Mouse (Mus musculus) hindbrain, embryonic 11.5 days (tissue): Measurements from ENCODE around the gene Fcamr. TPM values are rescaled to one million over a fixed set of nuclear protein-coding genes. Genes with fewer than 3 reads are reported as not detected.

Experiments
- ATAC-seq: fragments of 200-750 bp; cut with Nextera tagmentation; 2 replicates; pipeline ENCODE4 v1.8.0; 2017; ENCODE audit warnings: mild to moderate bottlenecking, moderate TSS enrichment, moderate library complexity; ENCODE audit not compliant: low FRiP score
- DNase-seq: peaks from one replicate; pipeline ENCODE4 v3.0.0-alpha.2; 2015; ENCODE audit warnings: low spot score
- H3K27ac ChIP-seq: fragments of 300-500 bp; sonication (generic); 2 replicates; pipeline ENCODE4 v1.5.1; 2014; ENCODE audit warnings: mild to moderate bottlenecking, low read depth, low read length
- H3K27me3 ChIP-seq: fragments of 300-500 bp; sonication (generic); 2 replicates; pipeline ENCODE4 v1.6.1; 2014; ENCODE audit warnings: mild to moderate bottlenecking, low read length, moderate library complexity, mixed read lengths; ENCODE audit not compliant: control insufficient read depth, insufficient read depth
- H3K36me3 ChIP-seq: fragments of 300-500 bp; sonication (generic); 2 replicates; pipeline ENCODE4 v1.6.1; 2014; ENCODE audit warnings: mild to moderate bottlenecking, low read length, moderate library complexity, mixed read lengths; ENCODE audit not compliant: control insufficient read depth, insufficient read depth
- H3K4me1 ChIP-seq: fragments of 300-500 bp; sonication (generic); replicated peaks from 2 replicates; pipeline ENCODE4 v1.6.1; 2014; ENCODE audit warnings: low read length, mixed read lengths; ENCODE audit not compliant: control insufficient read depth, insufficient read depth
- H3K4me2 ChIP-seq: fragments of 300-500 bp; sonication (generic); replicated peaks from 2 replicates; pipeline ENCODE4 v1.6.1; 2014; ENCODE audit warnings: mild to moderate bottlenecking, low read depth, low read length
- H3K4me3 ChIP-seq: fragments of 300-500 bp; sonication (generic); 2 replicates; pipeline ENCODE4 v1.5.1; 2014; ENCODE audit warnings: low read depth, low read length
- H3K9ac ChIP-seq: fragments of 300-500 bp; sonication (generic); 2 replicates; pipeline ENCODE4 v1.6.1; 2014; ENCODE audit warnings: low read depth, low read length
- H3K9me3 ChIP-seq: fragments of 300-500 bp; sonication (generic); 2 replicates; pipeline ENCODE4 v1.6.1; 2016; ENCODE audit warnings: low read length; ENCODE audit not compliant: control insufficient read depth
- WGBS: fragments of 180-500 bp; shearing (Covaris S2); extraction: QIAGEN DNeasy Blood & Tissue Kit; methylation state at CpG from one replicate; pipeline ENCODE4 v1.1.7; 2014; 5-methylcytosine and 5-hydroxymethylcytosine counted together
- polyA plus RNA-seq: library from polyadenylated mRNA; unstranded; fragments of >200 nt; fragmentation: Nextera tagmentation; extraction: Ambion mirVana; gene quantifications from 2 replicates; pipeline ENCODE4 v1.2.1, GENCODE M21; 2014

The Fcamr gene
- polyA plus RNA-seq, 1 experiment from 2014 or later, result not detected

- no peak overlapping the region for H3K9ac ChIP-seq
- no peaks in the 10 kb centered on the region for H3K9me3 ChIP-seq
- no peaks in the 10 kb centered on the region for H3K27me3 ChIP-seq
- H3K4me3 ChIP-seq, result no peak overlapping the region
- ATAC-seq (no peak), DNase-seq (peak; percentile 55)
- H3K36me3 ChIP-seq, result no peaks in the 10 kb centered on the region
- no peak overlapping the region for H3K4me2 ChIP-seq
- no peaks in the 10 kb centered on the region for H3K4me1 ChIP-seq
- 83% methylated on average over 8 of the region's 8 CpGs for whole genome bisulfite sequencing
- H3K27ac ChIP-seq, result no peak overlapping the region
Measured at GRCm38 (mm10) chr1:130796967-130797684, 3.6 kb upstream of the Fcamr start.

DNA sequence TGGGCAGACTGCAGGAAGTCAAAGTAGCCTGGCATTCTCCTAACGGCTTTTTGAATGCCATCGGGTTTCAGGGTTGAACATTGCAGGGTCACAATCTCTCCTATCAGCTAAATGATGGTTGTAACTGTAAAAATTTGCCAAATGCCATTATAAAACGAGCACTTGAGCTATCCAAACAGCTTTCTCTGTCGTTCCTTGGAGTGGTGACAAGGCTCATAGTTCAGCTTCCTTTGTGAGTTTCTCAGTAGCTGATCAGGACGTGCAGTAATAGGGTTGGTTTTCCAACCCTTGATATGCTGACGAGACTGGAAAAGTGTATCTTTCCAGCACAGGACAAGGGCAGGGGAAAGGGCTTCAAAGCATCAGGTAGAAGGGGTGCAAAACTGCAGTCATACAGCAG lies 2.7 kb upstream of the Fcamr start:
- Histone ChIP-seq H3K9me3 (no peaks in the 10 kb centered on the region), H3K4me1 (no peaks in the 10 kb centered on the region), H3K4me2 (no peak overlapping the region), H3K4me3 (no peak overlapping the region), H3K27ac (no peak overlapping the region), H3K36me3 (no peaks in the 10 kb centered on the region), H3K9ac (no peak overlapping the region), H3K27me3 (no peaks in the 10 kb centered on the region)
- WGBS, result 82% methylated on average over 6 of the region's 6 CpGs
- no peak for ATAC-seq
- no peak for DNase-seq

- 88% methylated on average over 3 of the region's 3 CpGs for WGBS
- no peaks in the 10 kb centered on the region for H3K4me1 ChIP-seq
- no peak for ATAC-seq
Measured at GRCm38 (mm10) chr1:130798551-130798950, 2.2 kb upstream of the Fcamr start.

DNA sequence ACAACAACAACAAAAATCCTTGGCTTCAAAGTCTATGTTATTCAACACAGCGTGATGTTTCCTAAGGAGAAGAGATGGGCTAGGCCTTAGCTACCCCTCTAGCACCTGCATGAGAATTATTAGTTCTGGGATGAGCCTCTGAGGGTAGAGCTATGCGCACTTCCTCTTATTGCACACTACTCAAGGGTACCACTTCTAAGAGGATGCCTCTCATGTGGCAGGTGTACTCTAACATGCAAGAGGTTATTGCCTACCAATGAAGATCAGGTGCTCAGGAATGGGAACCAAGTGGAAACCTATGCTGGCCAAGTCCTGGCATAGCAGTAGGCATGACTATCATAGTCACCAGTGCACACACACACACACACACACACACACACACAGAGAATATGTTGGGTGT lies 1.3 kb upstream of the Fcamr start:
- Histone ChIP-seq H3K36me3 (no peaks in the 10 kb centered on the region), H3K27ac (no peak overlapping the region), H3K4me1 (no peaks in the 10 kb centered on the region), H3K4me2 (no peak overlapping the region), H3K27me3 (no peaks in the 10 kb centered on the region), H3K9ac (no peak overlapping the region), H3K9me3 (no peaks in the 10 kb centered on the region), H3K4me3 (no peak overlapping the region)
- 92% methylated on average over 2 of the region's 2 CpGs for WGBS
- ATAC-seq (no peak), DNase-seq (no peak)

More at GRCm38 (mm10) chr1:130798551-130798950, 2.2 kb upstream of the Fcamr start:
- H3K9ac ChIP-seq, result no peak overlapping the region
- no peaks in the 10 kb centered on the region for H3K36me3 ChIP-seq
- H3K4me3 ChIP-seq, result no peak overlapping the region
- DNase-seq, result no peak
- no peaks in the 10 kb centered on the region for H3K9me3 ChIP-seq
- no peak overlapping the region for H3K27ac ChIP-seq
- H3K4me2 ChIP-seq, result no peak overlapping the region
- H3K27me3 ChIP-seq, result no peaks in the 10 kb centered on the region

- no peak for ATAC-seq
- Histone ChIP-seq H3K27ac (no peak overlapping the region), H3K36me3 (no peaks in the 10 kb centered on the region), H3K27me3 (no peaks in the 10 kb centered on the region), H3K4me1 (no peaks in the 10 kb centered on the region), H3K9me3 (no peaks in the 10 kb centered on the region), H3K4me2 (no peak overlapping the region), H3K4me3 (no peak overlapping the region), H3K9ac (no peak overlapping the region)
- WGBS, result 58% methylated on average over 2 of the region's 2 CpGs
- no peak for DNase-seq
Measured at GRCm38 (mm10) chr1:130801511-130801910, 809 bp downstream of the Fcamr start.

GRCm38 (mm10) chr1:130802976-130803375 lies 2.3 kb downstream of the Fcamr start:
- Histone ChIP-seq H3K27ac (no peak overlapping the region), H3K4me2 (no peak overlapping the region), H3K36me3 (no peaks in the 10 kb centered on the region), H3K4me3 (no peak overlapping the region), H3K27me3 (no peaks in the 10 kb centered on the region), H3K9me3 (no peaks in the 10 kb centered on the region), H3K4me1 (no peaks in the 10 kb centered on the region), H3K9ac (no peak overlapping the region)
- 58% methylated on average over 6 of the region's 6 CpGs for WGBS
- DNase-seq (no peak), ATAC-seq (no peak)

- DNase-seq (no peak), ATAC-seq (no peak)
- Histone ChIP-seq H3K27ac (no peak overlapping the region), H3K9me3 (no peaks in the 10 kb centered on the region), H3K9ac (no peak overlapping the region), H3K36me3 (no peaks in the 10 kb centered on the region), H3K4me3 (no peak overlapping the region), H3K27me3 (no peaks in the 10 kb centered on the region), H3K4me1 (no peaks in the 10 kb centered on the region), H3K4me2 (no peak overlapping the region)
- WGBS, result 79% methylated on average over 6 of the region's 6 CpGs
Measured at GRCm38 (mm10) chr1:130804279-130804678, 3.6 kb downstream of the Fcamr start.

GRCm38 (mm10) chr1:130810906-130811305 lies 10.2 kb downstream of the Fcamr start:
- 87% methylated on average over 3 of the region's 3 CpGs for WGBS
- no peak for ATAC-seq
- H3K4me3 ChIP-seq, result no peak overlapping the region

GRCm38 (mm10) chr1:130811316-130811715 lies 10.6 kb downstream of the Fcamr start:
- H3K4me1 ChIP-seq, result no peaks in the 10 kb centered on the region
- no peaks in the 10 kb centered on the region for H3K36me3 ChIP-seq
- no peak for ATAC-seq
- H3K27ac ChIP-seq, result no peak overlapping the region
- H3K4me2 ChIP-seq, result no peak overlapping the region
- H3K9ac ChIP-seq, result no peak overlapping the region
- WGBS, result 54% methylated on average over 17 of the region's 17 CpGs
- H3K9me3 ChIP-seq, result no peaks in the 10 kb centered on the region
- DNase-seq, result no peak
- H3K4me3 ChIP-seq, result no peak overlapping the region
- H3K27me3 ChIP-seq, result no peaks in the 10 kb centered on the region

More at GRCm38 (mm10) chr1:130810906-130811305, 10.2 kb downstream of the Fcamr start:
- H3K36me3 ChIP-seq, result no peaks in the 10 kb centered on the region
- H3K9ac ChIP-seq, result no peak overlapping the region
- no peaks in the 10 kb centered on the region for H3K27me3 ChIP-seq
- no peak overlapping the region for H3K27ac ChIP-seq
- no peaks in the 10 kb centered on the region for H3K4me1 ChIP-seq
- H3K9me3 ChIP-seq, result no peaks in the 10 kb centered on the region
- no peak overlapping the region for H3K4me2 ChIP-seq
- no peak for DNase-seq
